9 mouse cellular contexts compared by ENCODE assay signal in the genomic region with DNA sequence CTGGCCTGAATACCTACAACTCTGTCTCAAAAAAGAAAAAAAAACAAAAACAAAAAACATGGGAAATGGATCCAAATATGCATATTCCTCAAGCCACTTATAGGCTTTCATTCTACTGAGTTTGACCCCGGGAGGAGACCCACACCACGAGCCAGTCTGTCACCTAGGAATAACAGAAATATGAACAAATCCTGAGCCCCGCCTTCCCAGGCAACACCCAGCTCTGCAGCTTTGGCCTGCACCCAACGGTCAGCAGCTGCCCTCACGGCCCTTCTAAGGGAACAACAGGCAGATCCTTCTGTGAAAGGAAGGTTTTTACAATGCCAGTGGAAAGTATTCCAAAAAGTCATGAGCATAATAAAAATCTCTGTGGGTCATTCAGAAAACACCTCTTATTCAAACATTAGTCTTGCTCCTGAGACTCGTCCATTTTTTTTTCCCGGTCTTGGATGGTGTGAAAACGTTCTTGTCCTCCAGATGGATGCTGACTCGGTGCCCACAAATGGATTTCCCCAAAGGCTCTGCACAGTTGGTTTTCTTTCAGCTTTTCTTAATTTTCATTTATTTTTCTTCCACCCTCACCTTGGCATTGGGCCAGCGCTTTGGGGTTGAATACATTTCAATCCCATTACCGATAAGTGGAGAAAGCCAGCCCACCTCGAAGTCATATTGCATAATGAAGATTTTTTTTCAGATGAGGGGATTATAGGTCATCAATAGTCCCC.
DNase-seq lines count a peak whose midpoint lies in the region; ATAC-seq lines count a peak whose summit lies in the region.
"Had no signal": no experiment of that assay in that cellular context is flagged by ENCODE, and none has a peak within 500 bp of the region (broad histone marks: within the 10 kb centered on the region; RNA-seq: fewer than 3 reads in every experiment).

No protein-coding gene starts in this region.

- H3K9ac ChIP-seq in hindbrain, embryonic 14.5 days: no peak overlapping the region
- no peak overlapping the region for H3K9ac ChIP-seq in hindbrain, embryonic 11.5 days (ENCODE audit: low read depth, low read length)

- DNase-seq in hindbrain, embryonic 14.5 days (ENCODE audit: low spot score): peak; percentile 47
- no peak for DNase-seq in hindbrain, embryonic 11.5 days (ENCODE audit: low spot score)
- DNase-seq in testis, postnatal 10 days (ENCODE audit: low spot score): peak; percentile 66
- DNase-seq in testis, postnatal 14 days (ENCODE audit: low spot score): no peak
- peak; percentile 8 to 51 for DNase-seq in gastrocnemius, adult 8-10 months (ENCODE audit: low spot score in 2 of 2)
- peak; percentile 20 for DNase-seq in urinary bladder, postnatal 14 days (ENCODE audit: low spot score)
- DNase-seq in frontal cortex, postnatal 25 days (ENCODE audit: low spot score in 2 of 2): no peak
- DNase-seq in T-cell, adult 2 months (ENCODE audit: low spot score): no peak
- DNase-seq: kidney, adult 18-20 months had no signal

- H3K4me3 ChIP-seq in hindbrain, embryonic 14.5 days (replicated peaks; ENCODE audit: low read length): no peak overlapping the region
- H3K4me3 ChIP-seq in hindbrain, embryonic 11.5 days (ENCODE audit: low read depth, low read length): no peak overlapping the region

- 0 out of 2 replicates have a peak, but pooled peaks cover 9% of the 10 kb centered on the region for H3K4me1 ChIP-seq in hindbrain, embryonic 14.5 days (replicated peaks; ENCODE audit: control insufficient read depth, insufficient read depth, low read length)
- no peaks in the 10 kb centered on the region for H3K4me1 ChIP-seq in hindbrain, embryonic 11.5 days (replicated peaks; ENCODE audit: control insufficient read depth, insufficient read depth, low read length)

- no peak overlapping the region for H3K4me2 ChIP-seq in hindbrain, embryonic 14.5 days (replicated peaks)
- no peak overlapping the region for H3K4me2 ChIP-seq in hindbrain, embryonic 11.5 days (replicated peaks; ENCODE audit: low read depth, low read length)

- WGBS in hindbrain, embryonic 14.5 days: 55% methylated on average over 12 of the region's 12 CpGs
- WGBS in hindbrain, embryonic 11.5 days: 82% methylated on average over 12 of the region's 12 CpGs

- no peak overlapping the region for H3K27ac ChIP-seq in hindbrain, embryonic 14.5 days
- H3K27ac ChIP-seq in hindbrain, embryonic 11.5 days (ENCODE audit: low read depth, low read length): no peak overlapping the region

- ATAC-seq in hindbrain, embryonic 14.5 days (ENCODE audit: low FRiP score): no peak
- ATAC-seq in hindbrain, embryonic 11.5 days (ENCODE audit: low FRiP score): no peak

- no peaks in the 10 kb centered on the region for H3K36me3 ChIP-seq in hindbrain, embryonic 14.5 days (replicated peaks; ENCODE audit: control insufficient read depth, insufficient read depth)
- no peaks in the 10 kb centered on the region for H3K36me3 ChIP-seq in hindbrain, embryonic 11.5 days (ENCODE audit: control insufficient read depth, insufficient read depth, low read length)

- no peaks in the 10 kb centered on the region for H3K9me3 ChIP-seq in hindbrain, embryonic 14.5 days (ENCODE audit: control insufficient read depth, low read length)
- H3K9me3 ChIP-seq in hindbrain, embryonic 11.5 days (ENCODE audit: control insufficient read depth, low read length): no peaks in the 10 kb centered on the region

- no peaks in the 10 kb centered on the region for H3K27me3 ChIP-seq in hindbrain, embryonic 14.5 days (ENCODE audit: control insufficient read depth, insufficient read depth, low read length)
- no peaks in the 10 kb centered on the region for H3K27me3 ChIP-seq in hindbrain, embryonic 11.5 days (ENCODE audit: control insufficient read depth, insufficient read depth, low read length)

Comparison
In these comparisons a context has a peak if more than half of its experiments do, and no peak if none do; other contexts are left out.
1. DNase-seq: peak in hindbrain, embryonic 14.5 days (single experiment), testis, postnatal 10 days (single experiment), gastrocnemius, adult 8-10 months (2 of 2) and urinary bladder, postnatal 14 days (single experiment); none in hindbrain, embryonic 11.5 days (single experiment), testis, postnatal 14 days (single experiment), frontal cortex, postnatal 25 days (0 of 2) and T-cell, adult 2 months (single experiment).